Mouse (Mus musculus) lung, adult 2 months (tissue): ENCODE measurements around the gene Leng8.

Experiments
- CTCF ChIP-seq: fragments of 200-500 bp; IDR thresholded peaks from 2 replicates; pipeline ENCODE4 v1.5.1; 2011; ENCODE audit warnings: mild to moderate bottlenecking, low read length, control low read depth; ENCODE audit not compliant: insufficient read depth
- POLR2A ChIP-seq: fragments of 200-500 bp; IDR thresholded peaks from 2 replicates; pipeline ENCODE4 v1.6.1; 2011; ENCODE audit warnings: low read depth, mild to moderate bottlenecking, control low read depth, low read length, borderline replicate concordance; ENCODE audit errors: extremely low read depth

DNA sequence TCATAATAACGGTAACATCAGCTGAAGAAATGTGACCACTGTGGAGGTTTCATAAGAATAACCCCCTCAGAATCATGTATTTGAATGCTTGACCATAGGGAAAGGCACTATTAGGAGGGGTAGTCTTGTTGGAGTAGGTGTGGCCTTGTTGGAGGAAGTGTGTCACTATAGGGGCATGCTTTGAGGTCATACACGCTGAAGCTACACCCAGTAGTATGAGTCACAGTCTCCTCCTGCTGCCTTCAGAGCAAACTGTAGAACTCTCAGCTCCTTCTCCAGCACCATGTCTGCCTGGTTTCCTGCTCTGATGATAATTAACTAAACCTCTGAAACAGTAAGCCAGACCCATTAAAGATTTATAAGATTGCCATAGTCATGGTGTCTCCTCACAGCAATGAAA lies 38.0 kb upstream of the Leng8 start:
- TF ChIP-seq CTCF (no peak), POLR2A (no peak)
